Comparison of ENCODE assay signal across 13 mouse cellular contexts in genomic region chr6:53010286-53010685, GRCm38 (mm10).
"Had no signal": no experiment of that assay in that cellular context is flagged by ENCODE, and none has a peak within 500 bp of the region (broad histone marks: within the 10 kb centered on the region; RNA-seq: fewer than 3 reads in every experiment).

No protein-coding gene starts in this region.

- ATAC-seq: midbrain, embryonic 13.5 days had no signal

- H3K4me3 ChIP-seq: layer of hippocampus, adult 2 months; limb, embryonic 12.5 days; midbrain, embryonic 13.5 days had no signal

- H3K36me3 ChIP-seq: limb, embryonic 12.5 days; midbrain, embryonic 13.5 days had no signal

- H3K9me3 ChIP-seq: limb, embryonic 12.5 days; midbrain, embryonic 13.5 days had no signal

- H3K27ac ChIP-seq: kidney, postnatal 0 days; layer of hippocampus, adult 2 months; limb, embryonic 12.5 days; liver, embryonic 14.5 days; midbrain, embryonic 13.5 days; stomach, postnatal 0 days had no signal

- H3K4me2 ChIP-seq: limb, embryonic 12.5 days; midbrain, embryonic 13.5 days had no signal

- DNase-seq: kidney, adult 9 months; kidney, postnatal 4 days; lung, adult 18-20 months; lung, postnatal 36 days; right cerebral cortex, adult 18-20 months; right cerebral cortex, postnatal 25 days; thymus, postnatal 4 days had no signal

- H3K27me3 ChIP-seq: limb, embryonic 12.5 days; midbrain, embryonic 13.5 days had no signal

- H3K9ac ChIP-seq: limb, embryonic 12.5 days; liver, embryonic 14.5 days; midbrain, embryonic 13.5 days had no signal
